Mouse (Mus musculus) MEL (cell line): ENCODE data around the gene Polg. TPM values are rescaled to one million over a fixed set of nuclear protein-coding genes. Genes with fewer than 3 reads are reported as not detected.

Experiments
- DNase-seq: peaks from one replicate; pipeline ENCODE4 v3.0.0; 2011; ENCODE audit warnings: low read depth, low spot score
- H3K27ac ChIP-seq: 2 replicates; pipeline ENCODE4 v1.5.1; 2012; ENCODE audit warnings: low read depth, mild to moderate bottlenecking, control low read depth, low read length, moderate library complexity; ENCODE audit not compliant: control insufficient read depth
- H3K27me3 ChIP-seq, 2 experiments: fragments of 150-350 bp in 1 of 2; sonication (generic) in 1 of 2; 2 replicates each; pipeline ENCODE4 v1.6.1; 2012; ENCODE audit warnings: low read length in 2 of 2, mild to moderate bottlenecking in 2 of 2, improper control_type of control experiment in 1 of 2, moderate library complexity in 1 of 2; ENCODE audit not compliant: insufficient read depth in 2 of 2, control insufficient read depth in 1 of 2
- H3K36me3 ChIP-seq, 2 experiments: 2 replicates each; pipeline ENCODE4 v1.6.1; 2012 to 2014; ENCODE audit warnings: low read length in 2 of 2, improper control_type of control experiment in 1 of 2, inconsistent platforms in 1 of 2, mild to moderate bottlenecking in 1 of 2; ENCODE audit not compliant: insufficient read depth in 2 of 2, control insufficient read depth in 1 of 2
- H3K4me1 ChIP-seq, 2 experiments: fragments of 150-350 bp in 1 of 2; sonication (generic) in 1 of 2; 2 replicates each; pipeline ENCODE4 v1.6.1; 2012; ENCODE audit warnings: low read length in 2 of 2, improper control_type of control experiment in 1 of 2, mild to moderate bottlenecking in 1 of 2; ENCODE audit not compliant: insufficient read depth in 2 of 2, control insufficient read depth in 1 of 2
- H3K4me3 ChIP-seq, 2 experiments: fragments of 150-350 bp in 1 of 2; sonication (generic) in 1 of 2; 2 replicates each; pipeline ENCODE4 v1.5.1; 2012; ENCODE audit warnings: low read depth in 2 of 2, low read length in 2 of 2, mild to moderate bottlenecking in 2 of 2, moderate library complexity in 2 of 2, control low read depth in 1 of 2, improper control_type of control experiment in 1 of 2; ENCODE audit not compliant: control insufficient read depth in 1 of 2, insufficient read depth in 1 of 2
- H3K79me2 ChIP-seq: 2 replicates; pipeline ENCODE4 v1.6.1; 2012; ENCODE audit warnings: mild to moderate bottlenecking, low read length, moderate library complexity; ENCODE audit not compliant: control insufficient read depth, poor library complexity, insufficient read depth
- H3K9ac ChIP-seq: 2 replicates; pipeline ENCODE4 v1.6.1; 2012; ENCODE audit warnings: low read depth, mild to moderate bottlenecking, control low read depth, low read length, moderate library complexity; ENCODE audit not compliant: control insufficient read depth, poor library complexity, severe bottlenecking
- H3K9me3 ChIP-seq: fragments of 150-350 bp; sonication (generic); replicated peaks from 2 replicates; pipeline ENCODE4 v1.6.1; 2012; ENCODE audit warnings: mild to moderate bottlenecking, low read length, improper control_type of control experiment, moderate library complexity; ENCODE audit not compliant: insufficient read depth
- BHLHE40 ChIP-seq: IDR thresholded peaks from 2 replicates; pipeline ENCODE4 v1.6.1; 2012; ENCODE audit warnings: low read depth, mild to moderate bottlenecking, inconsistent platforms, low read length, improper control_type of control experiment, borderline replicate concordance
- CTCF ChIP-seq, 3 experiments: IDR thresholded peaks in 2 of 3; conservative IDR thresholded peaks in 1 of 3; 2 replicates each; pipeline ENCODE4 v1.5.1; 2011 to 2012; ENCODE audit warnings: low read length in 3 of 3, low read depth in 2 of 3, mild to moderate bottlenecking in 2 of 3, improper control_type of control experiment in 1 of 3, inconsistent platforms in 1 of 3, mixed read lengths in 1 of 3, moderate library complexity in 1 of 3; ENCODE audit not compliant: control insufficient read depth in 1 of 3, insufficient read depth in 1 of 3, poor library complexity in 1 of 3, severe bottlenecking in 1 of 3
- E2F4 ChIP-seq: IDR thresholded peaks from 2 replicates; pipeline ENCODE4 v1.6.1; 2011; ENCODE audit warnings: low read depth, low read length, improper control_type of control experiment, borderline replicate concordance
- ETS1 ChIP-seq: IDR thresholded peaks from 2 replicates; pipeline ENCODE4 v1.6.1; 2012; ENCODE audit warnings: low read depth, mild to moderate bottlenecking, inconsistent platforms, low read length, improper control_type of control experiment, moderate library complexity
- GATA1 ChIP-seq: IDR thresholded peaks from 2 replicates; pipeline ENCODE4 v1.6.1; 2011; ENCODE audit warnings: low read depth, low read length, improper control_type of control experiment
- HCFC1 ChIP-seq: IDR thresholded peaks from 2 replicates; pipeline ENCODE4 v1.6.1; 2012; ENCODE audit warnings: low read depth, mild to moderate bottlenecking, inconsistent platforms, low read length, improper control_type of control experiment, moderate library complexity
- JUND ChIP-seq: IDR thresholded peaks from 2 replicates; pipeline ENCODE4 v1.6.1; 2011; ENCODE audit warnings: low read depth, mild to moderate bottlenecking, improper control_type of control experiment, low read length
- KAT2A ChIP-seq: conservative IDR thresholded peaks from 2 replicates; pipeline ENCODE4 v1.6.1; 2012; ENCODE audit warnings: low read depth, low read length, improper control_type of control experiment, inconsistent platforms
- MAFK ChIP-seq: IDR thresholded peaks from 2 replicates; pipeline ENCODE4 v1.6.1; 2011; ENCODE audit warnings: low read depth, mild to moderate bottlenecking, low read length, improper control_type of control experiment, borderline replicate concordance
- MEF2A ChIP-seq: IDR thresholded peaks from 2 replicates; pipeline ENCODE4 v1.6.1; 2014; ENCODE audit warnings: low read depth, mild to moderate bottlenecking, inconsistent platforms, low read length, improper control_type of control experiment; ENCODE audit not compliant: poor library complexity, insufficient replicate concordance, severe bottlenecking; ENCODE audit errors: extremely low read depth
- MXI1 ChIP-seq: IDR thresholded peaks from 2 replicates; pipeline ENCODE4 v1.6.1; 2011; ENCODE audit warnings: mild to moderate bottlenecking, low read depth, low read length, improper control_type of control experiment
- MYB ChIP-seq: IDR thresholded peaks from 2 replicates; pipeline ENCODE4 v1.6.1; 2011; ENCODE audit warnings: mild to moderate bottlenecking, low read depth, low read length, improper control_type of control experiment
- NELFE ChIP-seq: IDR thresholded peaks from 2 replicates; pipeline ENCODE4 v1.6.1; 2011; ENCODE audit warnings: low read depth, low read length, improper control_type of control experiment
- POLR2AphosphoS2 ChIP-seq: IDR thresholded peaks from 2 replicates; pipeline ENCODE4 v1.6.1; 2011; ENCODE audit warnings: low read length, improper control_type of control experiment
- RAD21 ChIP-seq: IDR thresholded peaks from 2 replicates; pipeline ENCODE4 v1.6.1; 2011; ENCODE audit warnings: mild to moderate bottlenecking, low read depth, low read length, improper control_type of control experiment
- RCOR1 ChIP-seq: IDR thresholded peaks from 2 replicates; pipeline ENCODE4 v1.6.1; 2012; ENCODE audit warnings: low read depth, mild to moderate bottlenecking, inconsistent platforms, low read length, improper control_type of control experiment
- SIN3A ChIP-seq: IDR thresholded peaks from 2 replicates; pipeline ENCODE4 v1.6.1; 2012; ENCODE audit warnings: low read length, improper control_type of control experiment, inconsistent platforms
- SMC3 ChIP-seq: IDR thresholded peaks from 2 replicates; pipeline ENCODE4 v1.6.1; 2011; ENCODE audit warnings: low read depth, low read length, improper control_type of control experiment
- TAL1 ChIP-seq: IDR thresholded peaks from 2 replicates; pipeline ENCODE4 v1.6.1; 2012; ENCODE audit warnings: mild to moderate bottlenecking, inconsistent platforms, low read length, moderate library complexity, mixed read lengths
- TBP ChIP-seq: IDR thresholded peaks from 2 replicates; pipeline ENCODE4 v1.8.0; 2011; ENCODE audit warnings: low read depth, low read length, improper control_type of control experiment
- USF2 ChIP-seq, 2 experiments: IDR thresholded peaks; 2 replicates each; pipeline ENCODE4 v1.6.1; 2011 to 2012; ENCODE audit warnings: improper control_type of control experiment in 2 of 2, low read length in 2 of 2, borderline replicate concordance in 1 of 2, inconsistent platforms in 1 of 2, low read depth in 1 of 2, mild to moderate bottlenecking in 1 of 2; ENCODE audit not compliant: insufficient read depth in 1 of 2
- ZKSCAN1 ChIP-seq: IDR thresholded peaks from 2 replicates; pipeline ENCODE4 v1.6.1; 2012; ENCODE audit warnings: low read depth, mild to moderate bottlenecking, inconsistent platforms, low read length, improper control_type of control experiment, moderate library complexity
- ZNF384 ChIP-seq: IDR thresholded peaks from 2 replicates; pipeline ENCODE4 v1.6.1; 2012; ENCODE audit warnings: low read depth, mild to moderate bottlenecking, inconsistent platforms, low read length, improper control_type of control experiment
- polyA plus RNA-seq, 2 experiments: library from polyadenylated mRNA; stranded (reverse) in 1 of 2; unstranded in 1 of 2; fragments of >175 nt in 1 of 2; fragments of >200 nt in 1 of 2; gene quantifications; 2 replicates each; pipeline versions ENCODE4 v1.2.1 to v1.2.4; 2012; ENCODE audit warnings: low replicate concordance in 2 of 2, low read depth in 1 of 2; ENCODE audit not compliant: insufficient read length in 2 of 2, insufficient read depth in 1 of 2, missing spikeins in 1 of 2
- total RNA-seq: library from RNA; depleted of rRNA; stranded (reverse); fragments of 300-350 nt; gene quantifications from 2 replicates; pipeline ENCODE4 v1.2.3, GENCODE M21; 2012

The Polg gene
- total and polyA plus RNA-seq, 3 experiments: 82.7 to 129 TPM; not detected in 1

GRCm38 (mm10) chr7:79511656-79512055, 45.5 kb upstream of the Polg start:
- Histone ChIP-seq H3K36me3 (no peaks in the 10 kb centered on the region), H3K27me3 (peaks cover 0 to 2% of the 10 kb centered on the region in 2 experiments; a peak in 3 of 4 replicates), H3K79me2 (no peaks in the 10 kb centered on the region), H3K4me1 (no peaks in the 10 kb centered on the region), H3K9ac (no peak overlapping the region), H3K27ac (no peak overlapping the region), H3K9me3 (no peaks in the 10 kb centered on the region), H3K4me3 (no peak overlapping the region)
- TF ChIP-seq TBP (no peak), JUND (no peak), ZNF384 (no peak), MYB (no peak), HCFC1 (no peak), MXI1 (no peak)
- no peak for DNase-seq

GRCm38 (mm10) chr7:79511181-79511580, 45.0 kb upstream of the Polg start:
- Histone ChIP-seq H3K9me3 (no peaks in the 10 kb centered on the region), H3K27me3 (peaks cover 0 to 2% of the 10 kb centered on the region in 2 experiments; a peak in 3 of 4 replicates), H3K79me2 (no peaks in the 10 kb centered on the region), H3K9ac (no peak overlapping the region), H3K27ac (no peak overlapping the region), H3K36me3 (no peaks in the 10 kb centered on the region), H3K4me1 (no peaks in the 10 kb centered on the region), H3K4me3 (no peak overlapping the region)
- TF ChIP-seq E2F4 (no peak), KAT2A (no peak), CTCF (IDR thresholded peaks at IDR 0.05 in 2 of 3, conservative IDR thresholded peaks at IDR 0.05 in 1 of 3; ENCODE audit: control insufficient read depth in 1 of 3, insufficient read depth in 1 of 3, low read depth in 2 of 3, low read length in 3 of 3, poor library complexity in 1 of 3, severe bottlenecking in 1 of 3) (no peak), RAD21 (no peak), NELFE (no peak), RCOR1 (no peak), MEF2A (no peak), TAL1 (no peak), ETS1 (no peak), POLR2AphosphoS2 (no peak), SMC3 (no peak), JUND (no peak), ZKSCAN1 (no peak), GATA1 (no peak), TBP (no peak), BHLHE40 (no peak), SIN3A (no peak), MAFK (no peak), USF2 (IDR thresholded peaks at IDR 0.05; ENCODE audit: borderline replicate concordance in 1 of 2, insufficient read depth in 1 of 2, low read depth in 1 of 2, low read length in 2 of 2) (no peak), MXI1 (no peak)
- DNase-seq: no peak
